Mouse (Mus musculus) heart, embryonic 10.5 days (tissue): ENCODE data around the gene Mvp. TPM values are rescaled to one million over a fixed set of nuclear protein-coding genes. Genes with fewer than 3 reads are reported as not detected.

Experiments used
- DNase-seq: peaks from one replicate; pipeline ENCODE4 v3.0.0-alpha.2; 2017; ENCODE audit warnings: low spot score
- H3K27ac ChIP-seq: fragments of 300-500 bp; sonication (generic); 2 replicates; pipeline ENCODE4 v1.5.1; 2016; ENCODE audit warnings: mild to moderate bottlenecking
- H3K27me3 ChIP-seq: fragments of 300-500 bp; sonication (generic); 2 replicates; pipeline ENCODE4 v1.6.1; 2016; ENCODE audit warnings: mild to moderate bottlenecking; ENCODE audit not compliant: poor library complexity, insufficient read depth, severe bottlenecking
- H3K36me3 ChIP-seq: fragments of 300-500 bp; sonication (generic); 2 replicates; pipeline ENCODE4 v1.6.1; 2016; ENCODE audit warnings: mild to moderate bottlenecking, moderate library complexity
- H3K4me1 ChIP-seq: fragments of 300-500 bp; sonication (generic); 2 replicates; pipeline ENCODE4 v1.6.1; 2016; ENCODE audit warnings: mild to moderate bottlenecking
- H3K4me3 ChIP-seq: fragments of 300-500 bp; sonication (generic); 2 replicates; pipeline ENCODE4 v1.5.1; 2016; ENCODE audit warnings: mild to moderate bottlenecking, moderate library complexity
- H3K9me3 ChIP-seq: fragments of 300-500 bp; sonication (generic); 2 replicates; pipeline ENCODE4 v1.6.1; 2016; ENCODE audit warnings: mild to moderate bottlenecking, moderate library complexity
- WGBS: fragments of 180-500 bp; shearing (Covaris S2); methylation state at CpG from one replicate; pipeline ENCODE4 v1.1.7; 2016; 5-methylcytosine and 5-hydroxymethylcytosine counted together
- microRNA-seq: library from miRNA; unstranded; fragments of <30 nt; microRNA quantifications from one replicate; pipeline ENCODE4, GENCODE M21; 2017
- polyA plus RNA-seq: library from polyadenylated mRNA; unstranded; fragments of >200 nt; fragmentation: Nextera tagmentation; extraction: Ambion mirVana; gene quantifications from 2 replicates; pipeline ENCODE4 v1.2.1, GENCODE M21; 2016

Mvp gene
- polyA plus RNA-seq, 1 experiment from 2014 or later, result 8.4 TPM

GRCm38 (mm10) chr7:126950647-126951615, 63.5 kb downstream of the Mvp start:
- Histone ChIP-seq H3K36me3 (no peaks in the 10 kb centered on the region), H3K4me3 (peak overlapping the region; percentile 68; the same call in 1 of the 2 replicates), H3K27me3 (peaks cover 62% of the 10 kb centered on the region), H3K27ac (no peak overlapping the region), H3K9me3 (no peaks in the 10 kb centered on the region), H3K4me1 (peaks cover 20% of the 10 kb centered on the region)
- DNase-seq, result no peak
- 4% methylated on average over 26 of the region's 26 CpGs for WGBS

GRCm38 (mm10) chr7:126949793-126950646, 64.4 kb downstream of the Mvp start, which contains the start of gene Sez6l2:
Sez6l2 (plus strand) TSS chr7:126950563.
- 1% methylated on average over 42 of the region's 42 CpGs for WGBS
- peaks cover 20% of the 10 kb centered on the region for H3K4me1 ChIP-seq
- peak within 1 kb of the TSS; percentile 44; the same call in 1 of the 2 replicates for H3K27ac ChIP-seq
- peaks cover 62% of the 10 kb centered on the region for H3K27me3 ChIP-seq
- H3K4me3 ChIP-seq, result peak within 1 kb of the TSS; percentile 68
- peaks cover under 1% of the 10 kb centered on the region; the same call in 1 of the 2 replicates for H3K36me3 ChIP-seq
- no peaks in the 10 kb centered on the region for H3K9me3 ChIP-seq
- DNase-seq, result peak; percentile 95

- peak within 1 kb of the TSS; percentile 44; the same call in 1 of the 2 replicates for H3K27ac ChIP-seq
- peaks cover 5% of the 10 kb centered on the region for H3K36me3 ChIP-seq
- peak within 1 kb of the TSS; percentile 68 for H3K4me3 ChIP-seq
- peaks cover 62% of the 10 kb centered on the region for H3K27me3 ChIP-seq
- H3K4me1 ChIP-seq, result peaks cover 20% of the 10 kb centered on the region
- no peaks in the 10 kb centered on the region for H3K9me3 ChIP-seq
- under 1% methylated on average over 21 of the region's 21 CpGs for WGBS
- no peak for DNase-seq
Measured at GRCm38 (mm10) chr7:126949403-126949792, 65.0 kb downstream of the Mvp start, which contains the start of gene Asphd1. Asphd1 (minus strand) TSS chr7:126949582.

GRCm38 (mm10) chr7:126948626-126949025, 65.8 kb downstream of the Mvp start:
- Histone ChIP-seq H3K9me3 (no peaks in the 10 kb centered on the region), H3K36me3 (peaks cover 7% of the 10 kb centered on the region), H3K27ac (no peak overlapping the region), H3K27me3 (peaks cover 55% of the 10 kb centered on the region), H3K4me3 (no peak overlapping the region; the same call in 1 of the 2 replicates), H3K4me1 (peaks cover 20% of the 10 kb centered on the region)
- WGBS, result 77% methylated on average over 10 of the region's 10 CpGs
- DNase-seq, result no peak

- 41% methylated on average over 3 of the region's 3 CpGs for whole genome bisulfite sequencing
- peaks cover 35% of the 10 kb centered on the region for H3K27me3 ChIP-seq
- no peak for DNase-seq
Measured at GRCm38 (mm10) chr7:126946530-126946929, 67.9 kb downstream of the Mvp start.

GRCm38 (mm10) chr7:126941801-126942200, 72.6 kb downstream of the Mvp start:
- H3K4me1 ChIP-seq, result peaks cover 10% of the 10 kb centered on the region; the same call in 1 of the 2 replicates
- DNase-seq, result no peak
- no peak overlapping the region for H3K4me3 ChIP-seq
- H3K9me3 ChIP-seq, result no peaks in the 10 kb centered on the region
- no peak overlapping the region for H3K27ac ChIP-seq
- 72% methylated on average over 5 of the region's 5 CpGs for WGBS
- peaks cover 31% of the 10 kb centered on the region for H3K36me3 ChIP-seq
- H3K27me3 ChIP-seq, result no peaks in the 10 kb centered on the region

More at GRCm38 (mm10) chr7:126946530-126946929, 67.9 kb downstream of the Mvp start:
- Histone ChIP-seq H3K4me1 (peaks cover 18% of the 10 kb centered on the region), H3K36me3 (peaks cover 20% of the 10 kb centered on the region), H3K27ac (no peak overlapping the region), H3K9me3 (no peaks in the 10 kb centered on the region), H3K4me3 (no peak overlapping the region)

- DNase-seq, result no peak
- Histone ChIP-seq H3K36me3 (peaks cover 38% of the 10 kb centered on the region), H3K9me3 (no peaks in the 10 kb centered on the region), H3K27ac (no peak overlapping the region), H3K4me1 (peaks cover 10% of the 10 kb centered on the region; the same call in 1 of the 2 replicates), H3K4me3 (no peak overlapping the region), H3K27me3 (no peaks in the 10 kb centered on the region)
- WGBS, result 36% methylated on average over 6 of the region's 6 CpGs
Measured at GRCm38 (mm10) chr7:126941171-126941570, 73.2 kb downstream of the Mvp start.

Small RNA genes lying within 50 kb of the gene (microRNA-seq; reads per million reads assigned to microRNA genes)
- gene Gm44343, result not detected

Other genes starting within 250 kb of the Mvp start
- gene Gdpd3, start 248.3 kb downstream of the Mvp start, polyA plus RNA-seq, result 1.3 and 1.5 TPM in 2 replicates
- gene Ypel3, start 237.7 kb downstream of the Mvp start, polyA plus RNA-seq, result 43.4 and 66.0 TPM in 2 replicates
- gene Tbx6, start 233.1 kb downstream of the Mvp start, polyA plus RNA-seq, result 0.23 and 0.53 TPM in 2 replicates
- gene Ppp4c, start 222.1 kb downstream of the Mvp start, polyA plus RNA-seq, result 233 and 325 TPM in 2 replicates
- 0.06 and 0.38 TPM in 2 replicates for gene Fam57b, start 217.0 kb downstream of the Mvp start, polyA plus RNA-seq
- not detected in 2 replicates for gene 4930451I11Rik, start 183.0 kb downstream of the Mvp start, polyA plus RNA-seq
- gene Doc2a, start 167.2 kb downstream of the Mvp start, polyA plus RNA-seq, result 0.28 and 0.64 TPM in 2 replicates
- 31.1 and 35.0 TPM in 2 replicates for gene Hirip3, start 152.6 kb downstream of the Mvp start, polyA plus RNA-seq
- 79.1 and 92.0 TPM in 2 replicates for gene Ino80e, start 152.2 kb downstream of the Mvp start, polyA plus RNA-seq
- 33.2 and 39.2 TPM in 2 replicates for gene Taok2, start 129.9 kb downstream of the Mvp start, polyA plus RNA-seq
- gene Tmem219, start 91.7 kb downstream of the Mvp start, polyA plus RNA-seq, result 18.6 and 20.7 TPM in 2 replicates
- gene Kctd13, start 85.7 kb downstream of the Mvp start, polyA plus RNA-seq, result 15.5 and 21.3 TPM in 2 replicates
- gene Asphd1, start 65.0 kb downstream of the Mvp start, polyA plus RNA-seq, result not detected in 2 replicates
- gene Sez6l2, start 64.1 kb downstream of the Mvp start, polyA plus RNA-seq, result 0.15 and 0.35 TPM in 2 replicates
- gene Cdipt, start 38.7 kb downstream of the Mvp start, polyA plus RNA-seq, result 87.4 and 89.3 TPM in 2 replicates
- gene Cdiptos, start 38.5 kb downstream of the Mvp start, polyA plus RNA-seq, result 1.3 and 1.5 TPM in 2 replicates
- gene Pagr1b, start 1.9 kb upstream of the Mvp start, polyA plus RNA-seq, result 0.41 TPM in 1 of 2 replicates, not detected in the other
- 64.1 and 99.6 TPM in 2 replicates for gene Pagr1a, start 2.7 kb upstream of the Mvp start, polyA plus RNA-seq
- gene Gm42742, start 6.5 kb upstream of the Mvp start, polyA plus RNA-seq, result 20.6 and 46.6 TPM in 2 replicates
- gene Prrt2, start 6.6 kb upstream of the Mvp start, polyA plus RNA-seq, result 2.4 and 3.2 TPM in 2 replicates
- gene Maz, start 12.4 kb upstream of the Mvp start, polyA plus RNA-seq, result 41.5 and 66.9 TPM in 2 replicates
- gene Kif22, start 27.9 kb upstream of the Mvp start, polyA plus RNA-seq, result 110 and 145 TPM in 2 replicates
- gene Zg16, start 72.7 kb upstream of the Mvp start, polyA plus RNA-seq, result not detected in 2 replicates
- gene AI467606, start 76.7 kb upstream of the Mvp start, polyA plus RNA-seq, result 0.73 and 1.0 TPM in 2 replicates
- 7.2 and 14.5 TPM in 2 replicates for gene Qprt, start 107.6 kb upstream of the Mvp start, polyA plus RNA-seq
- 0.06 and 0.50 TPM in 2 replicates for gene Spn, start 123.2 kb upstream of the Mvp start, polyA plus RNA-seq
- gene Cd2bp2, start 181.4 kb upstream of the Mvp start, polyA plus RNA-seq, result 49.1 and 61.0 TPM in 2 replicates
- gene Tbc1d10b, start 193.8 kb upstream of the Mvp start, polyA plus RNA-seq, result 26.4 and 28.3 TPM in 2 replicates
- 40.4 and 51.1 TPM in 2 replicates for gene Mylpf, start 194.3 kb upstream of the Mvp start, polyA plus RNA-seq
- 30.5 and 42.9 TPM in 2 replicates for gene Zfp553, start 218.4 kb upstream of the Mvp start, polyA plus RNA-seq
- 21.2 and 25.4 TPM in 2 replicates for gene Sept1, start 218.5 kb upstream of the Mvp start, polyA plus RNA-seq
- gene Zfp771, start 229.7 kb upstream of the Mvp start, polyA plus RNA-seq, result 41.3 and 44.6 TPM in 2 replicates
- 222 and 262 TPM in 2 replicates for gene Dctpp1, start 246.1 kb upstream of the Mvp start, polyA plus RNA-seq